ENCODE assay signal across 9 mouse cellular contexts in the genomic region with DNA sequence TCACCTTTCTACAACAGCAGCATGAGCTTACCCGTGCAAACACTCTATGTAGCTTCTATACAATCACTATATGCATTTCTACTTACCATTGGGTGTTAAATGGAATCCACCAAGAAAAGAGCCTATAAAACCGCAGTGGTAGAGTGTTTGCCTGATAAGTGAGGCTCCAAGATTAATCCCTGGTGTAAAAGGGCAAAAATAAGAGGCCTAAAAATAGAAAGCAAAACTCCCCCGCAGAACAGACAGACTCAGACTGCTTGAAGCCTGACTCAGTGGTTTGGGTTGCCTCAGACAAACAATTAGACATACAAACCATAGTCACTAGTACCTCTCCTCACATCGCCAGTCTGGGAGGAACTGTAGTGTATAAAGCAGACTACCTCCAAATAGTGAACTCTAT. TPM values are rescaled to one million over a fixed set of nuclear protein-coding genes. Genes with fewer than 3 reads are reported as not detected.
DNase-seq lines count a peak whose midpoint lies in the region; ATAC-seq and TF ChIP-seq lines count a peak whose summit lies in the region.
"Had no signal": no experiment of that assay in that cellular context is flagged by ENCODE, and none has a peak within 500 bp of the region (broad histone marks: within the 10 kb centered on the region; RNA-seq: fewer than 3 reads in every experiment).

Gene Ankrd37 (minus strand): TSS at position 112 of the 400 bp plus-strand sequence.

- H3K4me1 ChIP-seq in hindbrain, embryonic 10.5 days (replicated peaks), result peaks cover 4% of the 10 kb centered on the region
- peaks cover under 1% of the 10 kb centered on the region; the same call in 1 of the 2 replicates for H3K4me1 ChIP-seq in hindbrain, postnatal 0 days (ENCODE audit: insufficient read depth, low read length)
- H3K4me1 ChIP-seq in hindbrain, embryonic 12.5 days, result peaks cover 2% of the 10 kb centered on the region; the same call in 1 of the 2 replicates
- no peaks in the 10 kb centered on the region for H3K4me1 ChIP-seq in midbrain, postnatal 0 days (ENCODE audit: insufficient read depth, low read length)

- no peaks in the 10 kb centered on the region for H3K9me3 ChIP-seq in hindbrain, embryonic 10.5 days
- H3K9me3 ChIP-seq in hindbrain, postnatal 0 days (ENCODE audit: low read length), result no peaks in the 10 kb centered on the region
- no peaks in the 10 kb centered on the region for H3K9me3 ChIP-seq in hindbrain, embryonic 12.5 days (replicated peaks)
- H3K9me3 ChIP-seq in midbrain, postnatal 0 days (ENCODE audit: low read length), result no peaks in the 10 kb centered on the region

- no peak for ATAC-seq in hindbrain, postnatal 0 days
- no peak for ATAC-seq in activated CD4-positive, CD25-positive, alpha-beta regulatory T cell, adult 4 months
- ATAC-seq in hindbrain, embryonic 12.5 days (ENCODE audit: low FRiP score), result no peak
- no peak for ATAC-seq in midbrain, postnatal 0 days (ENCODE audit: low FRiP score)

- no peak within 1 kb of the TSS for H3K9ac ChIP-seq in hindbrain, postnatal 0 days (replicated peaks; ENCODE audit: low read length)
- H3K9ac ChIP-seq in hindbrain, embryonic 12.5 days, result no peak within 1 kb of the TSS
- no peak within 1 kb of the TSS for H3K9ac ChIP-seq in midbrain, postnatal 0 days (replicated peaks; ENCODE audit: low read length, poor library complexity, severe bottlenecking)

- H3K4me2 ChIP-seq in hindbrain, postnatal 0 days (ENCODE audit: low read depth, low read length), result no peak within 1 kb of the TSS
- H3K4me2 ChIP-seq in hindbrain, embryonic 12.5 days (replicated peaks), result no peak within 1 kb of the TSS
- no peak within 1 kb of the TSS for H3K4me2 ChIP-seq in midbrain, postnatal 0 days (ENCODE audit: low read depth, low read length, poor library complexity, severe bottlenecking)

- no peaks in the 10 kb centered on the region for H3K36me3 ChIP-seq in hindbrain, embryonic 10.5 days
- no peaks in the 10 kb centered on the region for H3K36me3 ChIP-seq in hindbrain, postnatal 0 days (ENCODE audit: insufficient read depth, low read length)
- no peaks in the 10 kb centered on the region for H3K36me3 ChIP-seq in hindbrain, embryonic 12.5 days
- H3K36me3 ChIP-seq in midbrain, postnatal 0 days (ENCODE audit: insufficient read depth, low read length), result no peaks in the 10 kb centered on the region

- no peak for TF ChIP-seq CTCF in hindbrain, postnatal 0 days (IDR thresholded peaks at IDR 0.05; ENCODE audit: low read depth)
- no peak for TF ChIP-seq CTCF in midbrain, postnatal 0 days (IDR thresholded peaks at IDR 0.05)

- H3K27ac ChIP-seq in hindbrain, embryonic 10.5 days, result no peak within 1 kb of the TSS
- no peak within 1 kb of the TSS for H3K27ac ChIP-seq in hindbrain, postnatal 0 days
- H3K27ac ChIP-seq in hindbrain, embryonic 12.5 days, result no peak within 1 kb of the TSS
- H3K27ac ChIP-seq in midbrain, postnatal 0 days (ENCODE audit: low read depth, low read length), result no peak within 1 kb of the TSS

- H3K4me3 ChIP-seq in hindbrain, embryonic 10.5 days, result no peak within 1 kb of the TSS
- H3K4me3 ChIP-seq in hindbrain, postnatal 0 days (ENCODE audit: low read length), result no peak within 1 kb of the TSS
- H3K4me3 ChIP-seq in hindbrain, embryonic 12.5 days, result no peak within 1 kb of the TSS
- no peak within 1 kb of the TSS for H3K4me3 ChIP-seq in midbrain, postnatal 0 days (ENCODE audit: low read depth, low read length)

- 77% methylated on average over 4 of the region's 4 CpGs for WGBS in hindbrain, embryonic 10.5 days
- WGBS in hindbrain, postnatal 0 days, result 72% methylated on average over 4 of the region's 4 CpGs
- 81% methylated on average over 4 of the region's 4 CpGs for WGBS in hindbrain, embryonic 12.5 days
- 78% methylated on average over 4 of the region's 4 CpGs for WGBS in midbrain, postnatal 0 days

- no peaks in the 10 kb centered on the region for H3K27me3 ChIP-seq in hindbrain, embryonic 10.5 days (ENCODE audit: insufficient read depth, poor library complexity, severe bottlenecking)
- no peaks in the 10 kb centered on the region for H3K27me3 ChIP-seq in hindbrain, postnatal 0 days (ENCODE audit: insufficient read depth, low read length)
- H3K27me3 ChIP-seq in hindbrain, embryonic 12.5 days, result no peaks in the 10 kb centered on the region
- H3K27me3 ChIP-seq in midbrain, postnatal 0 days (ENCODE audit: insufficient read depth, low read length), result no peaks in the 10 kb centered on the region

- DNase-seq in hindbrain, embryonic 10.5 days (ENCODE audit: low spot score), result no peak
- DNase-seq in hindbrain, postnatal 0 days (ENCODE audit: low spot score), result no peak
- no peak for DNase-seq in midbrain, postnatal 0 days (ENCODE audit: low spot score)
- no peak for DNase-seq in urinary bladder, postnatal 25 days (ENCODE audit: low spot score)
- no peak for DNase-seq in yolk sac, embryonic 10.5 days (ENCODE audit: low spot score)
- no peak for DNase-seq in c-Kit-positive CD71-positive TER-119-positive erythroid progenitor cells, embryonic 14.5 days (ENCODE audit: low spot score)
- DNase-seq: thymus, postnatal 14 days had no signal

RNA-seq across cellular contexts. Expression of gene Ankrd37, which starts in this region (rescaled TPM):
- polyA plus RNA-seq in hindbrain, embryonic 10.5 days (2016; fragmentation: Nextera tagmentation; extraction: Ambion mirVana), result 18.6 and 19.0 TPM in 2 replicates
- total RNA-seq in hindbrain, postnatal 0 days (2014; rRNA removed), result 9.6 and 9.9 TPM in 2 replicates
- polyA plus RNA-seq in hindbrain, postnatal 0 days (2015; fragmentation: Nextera tagmentation; extraction: Ambion mirVana), result 14.1 and 15.5 TPM in 2 replicates
- polyA plus RNA-seq in activated CD4-positive, CD25-positive, alpha-beta regulatory T cell, adult 4 months (2017; shearing (Covaris generic)), result 10 to 100 TPM; 11.8 to 13.0 TPM
- polyA plus RNA-seq in hindbrain, embryonic 12.5 days (2016; fragmentation: Nextera tagmentation; extraction: Ambion mirVana), result 22.9 and 24.3 TPM in 2 replicates
- 4.3 and 13.8 TPM in 2 replicates for total RNA-seq in midbrain, postnatal 0 days (2014; rRNA removed)
- polyA plus RNA-seq in midbrain, postnatal 0 days (2015; fragmentation: Nextera tagmentation; extraction: Ambion mirVana), result 13.4 and 15.4 TPM in 2 replicates
